ENCODE assay signal across 22 mouse cellular contexts in the genomic region with DNA sequence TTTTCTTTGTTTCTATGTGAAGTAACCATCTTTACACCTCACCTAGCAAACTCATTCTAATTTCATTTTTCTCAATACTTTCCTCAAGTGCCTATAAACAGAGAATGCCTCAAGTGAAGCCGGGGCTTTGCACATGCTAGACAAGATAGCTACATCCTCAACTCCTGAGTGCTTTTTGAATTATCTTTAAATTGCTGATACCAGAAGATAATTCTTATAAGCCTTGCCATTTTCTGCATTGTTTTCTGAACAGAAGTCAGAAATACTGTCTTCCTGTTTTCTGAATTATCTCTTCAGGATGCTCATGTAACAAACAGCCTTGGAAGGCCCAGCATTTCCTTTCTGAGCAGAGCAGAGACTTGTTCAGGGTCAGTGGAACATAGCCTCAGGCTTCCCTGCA.
"Had no signal": no experiment of that assay in that cellular context is flagged by ENCODE, and none has a peak within 500 bp of the region (broad histone marks: within the 10 kb centered on the region; RNA-seq: fewer than 3 reads in every experiment).

No protein-coding gene starts in this region.

- H3K36me3 ChIP-seq: heart, embryonic 10.5 days; heart, embryonic 12.5 days; hindbrain, embryonic 13.5 days; hindbrain, embryonic 15.5 days; limb, embryonic 13.5 days; limb, embryonic 15.5 days; liver, embryonic 12.5 days had no signal

- H3K27me3 ChIP-seq: heart, embryonic 12.5 days; hindbrain, embryonic 13.5 days; hindbrain, embryonic 15.5 days; limb, embryonic 13.5 days; limb, embryonic 15.5 days; liver, embryonic 12.5 days had no signal

- H3K27ac ChIP-seq: gastrocnemius, adult 2 months; heart, embryonic 10.5 days; hindbrain, embryonic 13.5 days; hindbrain, embryonic 15.5 days; hindbrain, postnatal 0 days; layer of hippocampus, adult 2 months; left cerebral cortex, adult 2 months; limb, embryonic 13.5 days; limb, embryonic 15.5 days; liver, embryonic 12.5 days; liver, embryonic 14.5 days had no signal

- H3K4me3 ChIP-seq: gastrocnemius, adult 2 months; heart, embryonic 10.5 days; heart, embryonic 12.5 days; hindbrain, embryonic 13.5 days; hindbrain, embryonic 15.5 days; layer of hippocampus, adult 2 months; left cerebral cortex, adult 2 months; limb, embryonic 13.5 days; limb, embryonic 15.5 days; liver, embryonic 12.5 days had no signal

- DNase-seq: gastrocnemius, adult 2 months; gastrocnemius, postnatal 10 days; gastrocnemius, postnatal 25 days; heart, adult 18-20 months; heart, postnatal 10 days; heart, postnatal 36 days; kidney, adult 11 months; kidney, adult 2 months; kidney, postnatal 10 days; kidney, postnatal 25 days; kidney, postnatal 4 days had no signal

- H3K9me3 ChIP-seq: heart, embryonic 10.5 days; heart, embryonic 12.5 days; hindbrain, embryonic 13.5 days; hindbrain, embryonic 15.5 days; limb, embryonic 13.5 days; limb, embryonic 15.5 days; liver, embryonic 12.5 days had no signal

- H3K4me1 ChIP-seq: heart, embryonic 10.5 days; hindbrain, embryonic 13.5 days; hindbrain, embryonic 15.5 days; limb, embryonic 15.5 days; liver, embryonic 12.5 days had no signal
